ENCODE assay signal across 21 mouse cellular contexts in the genomic region with DNA sequence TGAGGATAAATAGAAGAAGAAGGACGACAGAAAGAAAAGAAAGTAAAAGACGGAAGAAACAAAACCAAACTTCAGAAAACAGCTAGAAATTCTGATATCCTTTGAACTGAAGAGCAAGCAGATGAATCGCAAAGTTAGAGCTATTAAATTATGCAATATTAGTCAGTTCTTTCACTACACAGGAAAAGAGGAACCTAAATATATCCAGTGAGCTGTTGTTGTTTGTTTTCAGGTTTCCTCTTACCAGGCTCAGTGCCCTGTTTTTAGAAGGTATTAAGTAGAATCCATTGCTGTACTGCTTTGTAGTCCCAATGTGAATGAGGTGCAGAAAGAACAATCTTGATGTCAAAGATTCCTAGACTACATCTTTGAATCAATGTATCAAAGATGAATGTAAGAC.
"Had no signal": no experiment of that assay in that cellular context is flagged by ENCODE, and none has a peak within 500 bp of the region (broad histone marks: within the 10 kb centered on the region; RNA-seq: fewer than 3 reads in every experiment).

No protein-coding gene starts in this region.

- DNase-seq: kidney, adult 9 months; kidney, postnatal 14 days; kidney, postnatal 4 days; left cerebral cortex, postnatal 4 days; liver, postnatal 0 days; lung, embryonic 14.5 days; midbrain, embryonic 14.5 days; right cerebral cortex, adult 18-20 months; right cerebral cortex, postnatal 14 days; right cerebral cortex, postnatal 4 days; thymus, postnatal 25 days had no signal

- H3K36me3 ChIP-seq: limb, embryonic 12.5 days; limb, embryonic 15.5 days; neural tube, embryonic 12.5 days; neural tube, embryonic 15.5 days had no signal

- H3K9me3 ChIP-seq: limb, embryonic 12.5 days; limb, embryonic 15.5 days; neural tube, embryonic 12.5 days; neural tube, embryonic 15.5 days had no signal

- H3K27me3 ChIP-seq: limb, embryonic 12.5 days; limb, embryonic 15.5 days; neural tube, embryonic 12.5 days; neural tube, embryonic 15.5 days had no signal

- H3K4me3 ChIP-seq: limb, embryonic 12.5 days; limb, embryonic 15.5 days; neural tube, embryonic 12.5 days; neural tube, embryonic 15.5 days had no signal

- H3K27ac ChIP-seq: limb, embryonic 12.5 days; limb, embryonic 15.5 days; liver, embryonic 14.5 days; macrophage; neural tube, embryonic 12.5 days; neural tube, embryonic 15.5 days; stomach, postnatal 0 days had no signal

- H3K4me2 ChIP-seq: limb, embryonic 12.5 days; limb, embryonic 15.5 days; liver, embryonic 11.5 days; lung, embryonic 14.5 days; midbrain, embryonic 11.5 days; neural tube, embryonic 12.5 days; neural tube, embryonic 15.5 days had no signal

- ATAC-seq: liver, postnatal 0 days; lung, postnatal 0 days had no signal

- H3K4me1 ChIP-seq: limb, embryonic 12.5 days; limb, embryonic 15.5 days had no signal

- H3K9ac ChIP-seq: limb, embryonic 12.5 days; limb, embryonic 15.5 days; liver, embryonic 14.5 days; liver, postnatal 0 days; lung, embryonic 14.5 days; neural tube, embryonic 12.5 days; neural tube, embryonic 15.5 days had no signal
